ENCODE assay signal across 14 mouse cellular contexts in genomic region chr11:85474326-85474725, GRCm38 (mm10).
DNase-seq lines count a peak whose midpoint lies in the region; ATAC-seq and TF ChIP-seq lines count a peak whose summit lies in the region.
"Had no signal": no experiment of that assay in that cellular context is flagged by ENCODE, and none has a peak within 500 bp of the region (broad histone marks: within the 10 kb centered on the region; RNA-seq: fewer than 3 reads in every experiment).

No protein-coding gene starts in this region.

- DNase-seq in hindbrain, embryonic 10.5 days (ENCODE audit: low spot score), result peak; percentile 32
- DNase-seq in midbrain, embryonic 11.5 days (ENCODE audit: low spot score, missing footprints), result peak; percentile 85
- DNase-seq in midbrain, postnatal 0 days (ENCODE audit: low spot score), result no peak
- DNase-seq in heart, postnatal 0 days (ENCODE audit: low spot score), result no peak
- DNase-seq in retina, embryonic 14.5 days (ENCODE audit: low spot score), result peak; percentile 71
- no peak for DNase-seq in cerebellum, adult 11-12 months
- no peak for DNase-seq in thymus, adult 2 months
- DNase-seq: cerebellum, adult 9-11 months; gastrocnemius, postnatal 36 days; lung, postnatal 36 days had no signal

- no peak for TF ChIP-seq EP300 in heart, postnatal 0 days (IDR thresholded peaks at IDR 0.05; ENCODE audit: low read depth)

- 0 out of 2 replicates have a peak overlapping the region, but pooled peaks have one; percentile 29 for H3K27ac ChIP-seq in hindbrain, embryonic 10.5 days
- H3K27ac ChIP-seq in hindbrain, embryonic 12.5 days, result no peak overlapping the region
- H3K27ac ChIP-seq in midbrain, embryonic 11.5 days (ENCODE audit: low read depth, low read length), result no peak overlapping the region
- H3K27ac ChIP-seq in midbrain, postnatal 0 days (ENCODE audit: low read depth, low read length), result no peak overlapping the region
- H3K27ac ChIP-seq in heart, postnatal 0 days (ENCODE audit: low read depth), result no peak overlapping the region
- H3K27ac ChIP-seq in thymus, adult 2 months (ENCODE audit: control insufficient read depth, insufficient read depth, low read length), result no peak overlapping the region
- H3K27ac ChIP-seq: liver, embryonic 12.5 days had no signal

- H3K36me3 ChIP-seq in hindbrain, embryonic 10.5 days, result no peaks in the 10 kb centered on the region
- H3K36me3 ChIP-seq in hindbrain, embryonic 12.5 days, result no peaks in the 10 kb centered on the region
- no peaks in the 10 kb centered on the region for H3K36me3 ChIP-seq in midbrain, embryonic 11.5 days (ENCODE audit: control insufficient read depth, insufficient read depth, low read length)
- H3K36me3 ChIP-seq in midbrain, postnatal 0 days (ENCODE audit: insufficient read depth, low read length), result no peaks in the 10 kb centered on the region
- no peaks in the 10 kb centered on the region for H3K36me3 ChIP-seq in heart, postnatal 0 days (replicated peaks; ENCODE audit: control insufficient read depth, insufficient read depth, low read length)
- H3K36me3 ChIP-seq in thymus, adult 2 months (ENCODE audit: control insufficient read depth, insufficient read depth, low read length), result no peaks in the 10 kb centered on the region
- H3K36me3 ChIP-seq: liver, embryonic 12.5 days had no signal

- no peak for ATAC-seq in hindbrain, embryonic 12.5 days (ENCODE audit: low FRiP score)
- ATAC-seq in midbrain, embryonic 11.5 days (ENCODE audit: low FRiP score), result no peak
- no peak for ATAC-seq in midbrain, postnatal 0 days (ENCODE audit: low FRiP score)
- no peak for ATAC-seq in heart, postnatal 0 days (ENCODE audit: insufficient read depth, low read depth)
- ATAC-seq: intestine, embryonic 16.5 days; liver, embryonic 12.5 days had no signal

- 39% methylated on average over 12 of the region's 12 CpGs for WGBS in hindbrain, embryonic 10.5 days
- 38% methylated on average over 12 of the region's 12 CpGs for WGBS in hindbrain, embryonic 12.5 days
- WGBS in midbrain, embryonic 11.5 days, result 29% methylated on average over 12 of the region's 12 CpGs
- 35% methylated on average over 12 of the region's 12 CpGs for WGBS in midbrain, postnatal 0 days
- 16% methylated on average over 12 of the region's 12 CpGs for WGBS in heart, postnatal 0 days
- WGBS in thymus, adult 2 months, result 92% methylated on average over 12 of the region's 12 CpGs

- TF ChIP-seq POLR2A in thymus, adult 2 months (IDR thresholded peaks at IDR 0.05; ENCODE audit: control insufficient read depth, extremely low read depth, insufficient read depth, low read length, poor library complexity), result no peak

- H3K9me3 ChIP-seq in hindbrain, embryonic 10.5 days, result no peaks in the 10 kb centered on the region
- H3K9me3 ChIP-seq in hindbrain, embryonic 12.5 days (replicated peaks), result no peaks in the 10 kb centered on the region
- no peaks in the 10 kb centered on the region for H3K9me3 ChIP-seq in midbrain, embryonic 11.5 days (ENCODE audit: control insufficient read depth, low read length)
- no peaks in the 10 kb centered on the region for H3K9me3 ChIP-seq in midbrain, postnatal 0 days (ENCODE audit: low read length)
- no peaks in the 10 kb centered on the region for H3K9me3 ChIP-seq in heart, postnatal 0 days (replicated peaks; ENCODE audit: control insufficient read depth, low read length)
- H3K9me3 ChIP-seq: liver, embryonic 12.5 days had no signal

- H3K27me3 ChIP-seq in hindbrain, embryonic 10.5 days (ENCODE audit: insufficient read depth, poor library complexity, severe bottlenecking), result no peaks in the 10 kb centered on the region; the same call in 1 of the 2 replicates
- no peaks in the 10 kb centered on the region for H3K27me3 ChIP-seq in hindbrain, embryonic 12.5 days
- no peaks in the 10 kb centered on the region for H3K27me3 ChIP-seq in midbrain, embryonic 11.5 days (ENCODE audit: control insufficient read depth, insufficient read depth, low read length)
- H3K27me3 ChIP-seq in midbrain, postnatal 0 days (ENCODE audit: insufficient read depth, low read length), result no peaks in the 10 kb centered on the region
- no peaks in the 10 kb centered on the region for H3K27me3 ChIP-seq in heart, postnatal 0 days (ENCODE audit: control insufficient read depth, insufficient read depth, low read length)
- no peaks in the 10 kb centered on the region for H3K27me3 ChIP-seq in thymus, adult 2 months (ENCODE audit: control insufficient read depth, insufficient read depth, low read length)
- H3K27me3 ChIP-seq: liver, embryonic 12.5 days had no signal

- no peak overlapping the region for H3K4me3 ChIP-seq in hindbrain, embryonic 10.5 days
- no peak overlapping the region for H3K4me3 ChIP-seq in hindbrain, embryonic 12.5 days
- no peak overlapping the region for H3K4me3 ChIP-seq in midbrain, embryonic 11.5 days (ENCODE audit: low read depth, low read length)
- H3K4me3 ChIP-seq in midbrain, postnatal 0 days (ENCODE audit: low read depth, low read length), result no peak overlapping the region
- 0 out of 2 replicates have a peak overlapping the region, but pooled peaks have one; percentile 12 for H3K4me3 ChIP-seq in heart, postnatal 0 days (ENCODE audit: low read depth, low read length)
- H3K4me3 ChIP-seq in thymus, adult 2 months (ENCODE audit: control insufficient read depth, insufficient read depth, low read length), result no peak overlapping the region
- H3K4me3 ChIP-seq: liver, embryonic 12.5 days; myocyte had no signal

- H3K9ac ChIP-seq in hindbrain, embryonic 12.5 days, result no peak overlapping the region
- H3K9ac ChIP-seq in midbrain, embryonic 11.5 days (ENCODE audit: low read length), result no peak overlapping the region
- no peak overlapping the region for H3K9ac ChIP-seq in midbrain, postnatal 0 days (replicated peaks; ENCODE audit: low read length, poor library complexity, severe bottlenecking)
- H3K9ac ChIP-seq in heart, postnatal 0 days (replicated peaks; ENCODE audit: low read depth, low read length), result no peak overlapping the region
- H3K9ac ChIP-seq: liver, embryonic 12.5 days had no signal

- no peak for TF ChIP-seq CTCF in midbrain, postnatal 0 days (IDR thresholded peaks at IDR 0.05)
- TF ChIP-seq CTCF in heart, postnatal 0 days (IDR thresholded peaks at IDR 0.05; ENCODE audit: low read depth), result no peak
- no peak for TF ChIP-seq CTCF in thymus, adult 2 months (IDR thresholded peaks at IDR 0.05; ENCODE audit: borderline replicate concordance, control insufficient read depth, extremely low read depth, insufficient read depth, low read length, poor library complexity)

- H3K4me2 ChIP-seq in hindbrain, embryonic 12.5 days (replicated peaks), result no peak overlapping the region
- no peak overlapping the region for H3K4me2 ChIP-seq in midbrain, embryonic 11.5 days
- H3K4me2 ChIP-seq in midbrain, postnatal 0 days (ENCODE audit: low read depth, low read length, poor library complexity, severe bottlenecking), result no peak overlapping the region
- H3K4me2 ChIP-seq in heart, postnatal 0 days (ENCODE audit: low read depth, low read length), result peak overlapping the region; percentile 43
- H3K4me2 ChIP-seq: liver, embryonic 12.5 days had no signal

- H3K4me1 ChIP-seq in hindbrain, embryonic 10.5 days (replicated peaks), result peaks cover 29% of the 10 kb centered on the region; the same call in 1 of the 2 replicates
- H3K4me1 ChIP-seq in hindbrain, embryonic 12.5 days, result peaks cover 6% of the 10 kb centered on the region; the same call in 1 of the 2 replicates
- H3K4me1 ChIP-seq in midbrain, embryonic 11.5 days (ENCODE audit: control insufficient read depth, insufficient read depth, low read length), result peaks cover 8% of the 10 kb centered on the region
- H3K4me1 ChIP-seq in midbrain, postnatal 0 days (ENCODE audit: insufficient read depth, low read length), result no peaks in the 10 kb centered on the region
- H3K4me1 ChIP-seq in heart, postnatal 0 days (ENCODE audit: control insufficient read depth, insufficient read depth), result peaks cover 4% of the 10 kb centered on the region; the same call in 1 of the 2 replicates
- no peaks in the 10 kb centered on the region for H3K4me1 ChIP-seq in thymus, adult 2 months (replicated peaks; ENCODE audit: control insufficient read depth, insufficient read depth, low read length)
- H3K4me1 ChIP-seq: liver, embryonic 12.5 days had no signal

Comparison
In these comparisons a context has a peak if more than half of its experiments do, and no peak if none do; other contexts are left out.
1. DNase-seq: peak in hindbrain, embryonic 10.5 days (single experiment), midbrain, embryonic 11.5 days (single experiment) and retina, embryonic 14.5 days (single experiment); none in midbrain, postnatal 0 days (single experiment), heart, postnatal 0 days (single experiment), cerebellum, adult 11-12 months (single experiment) and thymus, adult 2 months (single experiment).